Mouse (Mus musculus): ENCODE measurements around the gene Gsdma2. TPM values are rescaled to one million over a fixed set of nuclear protein-coding genes. Genes with fewer than 3 reads are reported as not detected.
"Not testable (repeated sequence)": the region's sequence is repeated elsewhere in the genome, so short reads cannot be mapped to it uniquely, and the experiment has no call there.

Gene Gsdma2
- polyA plus RNA-seq, 1 experiment from 2014 or later: not detected

DNA sequence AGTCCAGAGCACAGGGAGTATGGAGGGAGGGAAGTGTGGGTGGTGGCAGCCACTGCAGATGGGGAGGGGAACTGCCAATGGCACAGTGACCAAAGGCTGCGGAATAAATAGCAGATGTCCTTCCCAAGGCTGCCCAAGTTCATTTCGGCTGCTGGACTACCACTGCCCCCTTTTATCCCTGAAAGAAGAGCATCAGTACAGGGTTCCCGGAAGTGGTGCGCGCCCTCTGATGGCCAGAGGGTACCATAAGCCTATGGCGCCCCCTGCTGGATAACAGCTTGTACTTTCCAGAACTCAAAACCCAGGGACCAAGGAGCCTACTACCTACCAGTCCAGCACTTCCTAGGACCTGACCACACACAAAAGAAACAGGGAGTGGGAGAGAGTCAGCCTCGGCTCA, 26.6 kb downstream of the Gsdma2 start:
- not testable (repeated sequence) for H3K36me3 ChIP-seq (ENCODE audit: control insufficient read depth, insufficient read depth, low read length); ATAC-seq; H3K4me3 ChIP-seq (ENCODE audit: low read depth, low read length); H3K27me3 ChIP-seq (replicated peaks; ENCODE audit: control insufficient read depth, insufficient read depth, low read length); H3K4me2 ChIP-seq (ENCODE audit: low read length); H3K9ac ChIP-seq (ENCODE audit: low read length); H3K9me3 ChIP-seq (replicated peaks; ENCODE audit: control insufficient read depth, low read length); H3K27ac ChIP-seq (ENCODE audit: low read depth, low read length); H3K4me1 ChIP-seq (ENCODE audit: control insufficient read depth, insufficient read depth, low read length)
- DNase-seq (ENCODE audit: low spot score): peak; percentile 64
- 2% methylated on average over 6 of the region's 7 CpGs for WGBS

DNA sequence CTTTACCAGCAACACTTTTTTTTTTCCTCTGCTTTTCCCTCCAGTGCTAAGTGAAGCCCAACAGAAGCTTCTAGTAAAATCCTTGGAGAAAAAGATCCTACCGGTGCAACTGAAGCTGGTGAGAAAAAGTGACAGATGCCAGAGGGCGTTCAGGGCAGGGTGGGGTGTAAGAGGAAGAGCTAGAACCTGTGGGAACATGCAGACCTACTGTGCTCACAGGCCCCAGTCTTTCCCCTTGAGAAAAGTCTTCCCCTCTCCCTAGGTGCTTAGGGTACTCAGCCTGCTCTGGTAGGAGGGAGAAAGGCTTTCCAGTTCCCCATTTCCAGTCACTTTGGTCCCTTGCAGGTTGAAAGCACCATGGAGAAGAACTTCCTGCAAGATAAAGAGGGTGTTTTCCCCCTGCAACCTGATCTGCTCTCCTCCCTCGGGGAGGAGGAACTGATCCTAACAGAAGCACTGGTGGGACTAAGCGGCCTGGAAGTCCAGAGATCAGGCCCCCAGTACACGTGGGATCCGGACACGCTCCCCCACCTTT, 29.3 kb downstream of the Gsdma2 start:
- H3K4me1 ChIP-seq (ENCODE audit: control insufficient read depth, insufficient read depth, low read length): no peaks in the 10 kb centered on the region
- no peaks in the 10 kb centered on the region for H3K27me3 ChIP-seq (replicated peaks; ENCODE audit: control insufficient read depth, insufficient read depth, low read length)
- H3K4me3 ChIP-seq (ENCODE audit: low read depth, low read length): no peak overlapping the region
- H3K27ac ChIP-seq (ENCODE audit: low read depth, low read length): no peak overlapping the region
- 52% methylated on average over 7 of the region's 7 CpGs for WGBS
- no peak for ATAC-seq
- no peak overlapping the region for H3K9ac ChIP-seq (ENCODE audit: low read length)
- no peaks in the 10 kb centered on the region for H3K36me3 ChIP-seq (ENCODE audit: control insufficient read depth, insufficient read depth, low read length)
- H3K4me2 ChIP-seq (ENCODE audit: low read length): no peak overlapping the region
- DNase-seq (ENCODE audit: low spot score): no peak
- no peaks in the 10 kb centered on the region for H3K9me3 ChIP-seq (replicated peaks; ENCODE audit: control insufficient read depth, low read length)

DNA sequence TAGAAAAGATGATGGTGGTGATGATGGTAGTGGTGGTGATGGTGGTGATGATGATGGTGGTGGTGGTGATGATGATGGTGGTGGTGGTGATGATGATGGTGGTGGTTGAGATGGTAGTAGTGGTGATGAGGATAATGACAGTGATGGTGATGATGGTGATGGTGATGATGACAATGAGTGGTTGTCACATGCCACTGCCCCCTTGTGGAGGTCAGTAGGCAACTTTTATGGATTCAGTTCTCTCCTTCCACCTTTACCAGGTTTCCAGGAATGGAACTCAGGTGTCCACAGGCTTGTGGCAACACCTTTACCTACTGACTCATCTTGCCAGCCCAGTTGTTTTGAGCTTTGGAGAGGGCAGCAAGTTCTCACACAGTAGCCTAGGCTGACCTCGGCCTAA, 33.5 kb downstream of the Gsdma2 start:
- H3K27me3 ChIP-seq (replicated peaks; ENCODE audit: control insufficient read depth, insufficient read depth, low read length): no peaks in the 10 kb centered on the region
- no peaks in the 10 kb centered on the region for H3K9me3 ChIP-seq (replicated peaks; ENCODE audit: control insufficient read depth, low read length)
- H3K4me2 ChIP-seq (ENCODE audit: low read length): no peak overlapping the region
- H3K36me3 ChIP-seq (ENCODE audit: control insufficient read depth, insufficient read depth, low read length): no peaks in the 10 kb centered on the region
- DNase-seq (ENCODE audit: low spot score): no peak
- no peak overlapping the region for H3K27ac ChIP-seq (ENCODE audit: low read depth, low read length)
- H3K9ac ChIP-seq (ENCODE audit: low read length): no peak overlapping the region
- 92% methylated on average over 1 of the region's 1 CpGs for WGBS
- no peak for ATAC-seq
- H3K4me1 ChIP-seq (ENCODE audit: control insufficient read depth, insufficient read depth, low read length): peaks cover 8% of the 10 kb centered on the region
- H3K4me3 ChIP-seq (ENCODE audit: low read depth, low read length): no peak overlapping the region

DNA sequence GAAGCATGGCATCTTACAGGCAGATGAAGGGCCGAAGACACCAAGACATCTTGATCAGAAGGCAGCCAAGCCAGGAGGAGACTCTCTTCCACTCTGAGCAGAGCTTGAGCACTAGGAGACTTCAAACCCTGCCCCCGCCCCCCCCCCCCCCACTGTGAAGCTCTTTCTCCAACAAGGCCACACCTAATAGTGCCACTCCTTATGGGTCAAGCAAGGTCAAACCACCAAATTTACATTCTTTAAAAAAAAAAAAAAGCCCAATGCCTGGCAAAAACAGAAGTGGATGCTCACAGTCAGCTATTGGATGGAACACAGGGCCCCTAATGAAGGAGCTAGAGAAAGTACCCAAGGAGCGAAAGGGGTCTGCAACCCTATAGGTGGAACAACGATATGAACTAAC, 34.0 kb downstream of the Gsdma2 start:
- H3K36me3 ChIP-seq (ENCODE audit: control insufficient read depth, insufficient read depth, low read length); H3K4me3 ChIP-seq (ENCODE audit: low read depth, low read length); ATAC-seq; H3K27ac ChIP-seq (ENCODE audit: low read depth, low read length); H3K9ac ChIP-seq (ENCODE audit: low read length); DNase-seq (ENCODE audit: low spot score); H3K4me2 ChIP-seq (ENCODE audit: low read length); H3K4me1 ChIP-seq (ENCODE audit: control insufficient read depth, insufficient read depth, low read length); H3K27me3 ChIP-seq (replicated peaks; ENCODE audit: control insufficient read depth, insufficient read depth, low read length); H3K9me3 ChIP-seq (replicated peaks; ENCODE audit: control insufficient read depth, low read length): not testable (repeated sequence)
- WGBS: 91% methylated on average over 4 of the region's 4 CpGs

DNA sequence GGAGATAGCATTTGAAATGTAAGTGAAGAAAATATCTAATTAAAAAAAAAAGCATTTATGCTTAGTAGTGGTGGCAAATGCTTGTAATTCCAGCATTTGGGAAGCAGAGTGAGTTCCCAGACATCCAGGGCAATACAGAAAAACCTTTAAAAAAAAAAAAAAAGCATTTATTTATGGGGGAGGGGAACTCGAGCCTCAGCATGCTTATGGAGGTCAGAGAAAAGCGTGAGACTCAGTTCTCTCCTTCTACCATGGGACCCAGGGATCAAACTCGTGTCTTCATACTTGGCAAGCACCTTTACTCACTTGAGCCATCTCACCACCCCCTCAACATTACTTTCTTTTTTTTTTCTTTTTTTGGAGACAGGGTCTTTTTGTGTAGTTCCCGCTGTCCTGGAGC, 34.6 kb downstream of the Gsdma2 start:
- peaks cover 8% of the 10 kb centered on the region for H3K4me1 ChIP-seq (ENCODE audit: control insufficient read depth, insufficient read depth, low read length)
- ATAC-seq (no peak), DNase-seq (ENCODE audit: low spot score) (no peak)
- 76% methylated on average over 4 of the region's 4 CpGs for WGBS
- H3K4me3 ChIP-seq (ENCODE audit: low read depth, low read length): no peak overlapping the region
- H3K36me3 ChIP-seq (ENCODE audit: control insufficient read depth, insufficient read depth, low read length): peaks cover 11% of the 10 kb centered on the region
- no peaks in the 10 kb centered on the region for H3K9me3 ChIP-seq (replicated peaks; ENCODE audit: control insufficient read depth, low read length)
- no peaks in the 10 kb centered on the region for H3K27me3 ChIP-seq (replicated peaks; ENCODE audit: control insufficient read depth, insufficient read depth, low read length)
- H3K9ac ChIP-seq (ENCODE audit: low read length): no peak overlapping the region
- no peak overlapping the region for H3K27ac ChIP-seq (ENCODE audit: low read depth, low read length)
- no peak overlapping the region for H3K4me2 ChIP-seq (ENCODE audit: low read length)

DNA sequence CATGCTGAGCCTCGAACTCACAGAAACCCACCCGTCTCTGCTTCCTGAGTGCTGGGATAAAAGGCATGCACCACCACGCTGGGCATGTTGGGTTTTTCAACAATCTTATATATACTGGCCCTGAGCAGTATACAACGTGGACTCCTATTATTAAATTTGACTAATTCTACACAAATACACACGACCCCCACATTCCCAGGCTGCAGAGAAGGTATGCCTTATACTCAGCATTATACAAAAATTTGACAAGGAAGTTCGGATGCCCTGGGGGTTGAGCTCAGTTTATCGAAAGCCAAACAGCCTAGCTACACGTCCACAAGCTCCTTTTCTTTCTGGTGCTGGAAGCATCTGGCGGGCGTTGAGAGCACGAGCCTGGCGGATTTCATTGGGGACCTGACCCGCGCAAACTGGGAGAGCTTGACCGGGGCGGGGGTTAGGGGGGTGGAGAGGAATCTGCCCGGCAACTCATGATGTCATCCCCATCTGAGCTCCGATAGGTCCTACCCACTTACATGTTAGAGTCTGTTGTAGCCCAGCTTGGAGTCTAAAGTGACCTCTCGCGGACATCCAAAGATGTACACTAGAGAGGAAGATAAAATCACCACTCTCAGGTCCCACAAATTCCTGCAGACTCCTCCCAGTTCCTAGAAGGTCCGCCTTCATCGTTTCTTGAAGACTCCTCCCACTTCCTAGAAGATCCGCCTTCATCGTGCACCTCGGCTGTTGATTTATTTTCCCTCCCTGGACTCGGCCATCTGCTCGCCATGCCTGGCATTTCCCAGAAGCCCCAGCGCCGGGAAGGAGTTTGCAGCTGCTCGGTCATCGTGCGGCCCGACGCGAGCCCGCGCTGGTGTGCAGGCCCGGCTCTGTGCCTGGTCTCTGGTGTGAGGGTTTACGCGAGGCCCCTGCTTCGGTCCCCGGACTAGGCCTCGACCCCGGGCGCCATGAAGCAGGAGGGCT, 35.5 kb downstream of the Gsdma2 start, which contains the start of gene Psmd3:
TSS of gene Psmd3 (plus strand) at position 769 of the 960 bp plus-strand sequence.
- H3K27me3 ChIP-seq (replicated peaks; ENCODE audit: control insufficient read depth, insufficient read depth, low read length): no peaks in the 10 kb centered on the region
- peaks cover 20% of the 10 kb centered on the region for H3K36me3 ChIP-seq (ENCODE audit: control insufficient read depth, insufficient read depth, low read length)
- H3K4me2 ChIP-seq (ENCODE audit: low read length): peak within 1 kb of the TSS; percentile 86
- 5% methylated on average over 45 of the region's 45 CpGs for WGBS
- H3K9ac ChIP-seq (ENCODE audit: low read length): peak within 1 kb of the TSS; percentile 99
- DNase-seq (ENCODE audit: low spot score) (peak; percentile 98), ATAC-seq (peak; percentile 95)
- no peaks in the 10 kb centered on the region for H3K9me3 ChIP-seq (replicated peaks; ENCODE audit: control insufficient read depth, low read length)
- H3K4me3 ChIP-seq (ENCODE audit: low read depth, low read length): peak within 1 kb of the TSS; percentile 99
- H3K27ac ChIP-seq (ENCODE audit: low read depth, low read length): peak within 1 kb of the TSS; percentile 72
- H3K4me1 ChIP-seq (ENCODE audit: control insufficient read depth, insufficient read depth, low read length): peaks cover 8% of the 10 kb centered on the region

DNA sequence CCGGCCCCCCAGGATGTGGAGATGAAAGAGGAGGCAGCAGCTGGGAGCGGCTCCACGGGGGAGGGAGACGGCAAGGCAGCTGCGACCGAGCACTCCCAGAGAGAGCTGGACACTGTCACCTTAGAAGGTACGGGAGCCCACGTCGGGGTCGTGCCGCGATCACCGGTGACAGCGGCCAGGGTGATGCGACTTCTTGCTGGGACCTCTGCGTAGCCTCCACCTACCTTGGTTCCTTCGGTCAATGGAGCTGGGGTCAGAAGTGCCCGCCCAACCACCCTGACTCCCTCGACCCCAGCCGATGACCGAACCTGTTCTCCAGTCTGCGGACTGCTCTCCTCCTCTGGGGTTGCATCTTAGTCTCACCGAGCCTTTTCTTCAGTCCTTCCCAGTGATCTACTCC, 36.3 kb downstream of the Gsdma2 start:
- peak overlapping the region; percentile 54; the same call in 1 of the 2 replicates for H3K27ac ChIP-seq (ENCODE audit: low read depth, low read length)
- H3K27me3 ChIP-seq (replicated peaks; ENCODE audit: control insufficient read depth, insufficient read depth, low read length): no peaks in the 10 kb centered on the region
- peaks cover 8% of the 10 kb centered on the region for H3K4me1 ChIP-seq (ENCODE audit: control insufficient read depth, insufficient read depth, low read length)
- H3K4me2 ChIP-seq (ENCODE audit: low read length): peak overlapping the region; percentile 86
- peaks cover 28% of the 10 kb centered on the region for H3K36me3 ChIP-seq (ENCODE audit: control insufficient read depth, insufficient read depth, low read length)
- no peaks in the 10 kb centered on the region for H3K9me3 ChIP-seq (replicated peaks; ENCODE audit: control insufficient read depth, low read length)
- DNase-seq (ENCODE audit: low spot score): no peak
- H3K4me3 ChIP-seq (ENCODE audit: low read depth, low read length): peak overlapping the region; percentile 99
- peak; percentile 24 for ATAC-seq
- H3K9ac ChIP-seq (ENCODE audit: low read length): peak overlapping the region; percentile 99
- 0% methylated on average over 23 of the region's 23 CpGs for WGBS

DNA sequence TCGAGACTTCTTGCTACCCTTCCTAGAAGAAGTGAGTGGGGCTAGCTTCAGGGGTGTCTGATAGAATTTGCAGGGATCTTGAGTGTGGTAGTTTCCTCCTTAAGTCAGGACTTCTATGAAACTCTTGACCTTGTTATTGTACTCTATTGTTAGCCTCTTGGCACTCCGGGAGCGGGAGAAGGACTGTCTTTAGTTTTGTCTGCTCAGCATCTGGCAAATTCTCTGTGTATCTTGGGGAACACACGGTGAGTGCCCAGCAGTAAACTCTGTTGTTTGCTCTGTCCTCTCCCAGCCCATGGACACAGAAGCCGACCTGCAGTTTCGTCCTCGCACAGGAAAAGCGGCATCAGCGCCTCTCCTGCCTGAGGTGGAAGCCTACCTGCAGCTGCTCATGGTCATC, 39.1 kb downstream of the Gsdma2 start:
- Histone ChIP-seq H3K4me1 (ENCODE audit: control insufficient read depth, insufficient read depth, low read length) (peaks cover 8% of the 10 kb centered on the region), H3K4me2 (ENCODE audit: low read length) (no peak overlapping the region), H3K27ac (ENCODE audit: low read depth, low read length) (no peak overlapping the region), H3K4me3 (ENCODE audit: low read depth, low read length) (no peak overlapping the region), H3K9me3 (replicated peaks; ENCODE audit: control insufficient read depth, low read length) (no peaks in the 10 kb centered on the region), H3K36me3 (ENCODE audit: control insufficient read depth, insufficient read depth, low read length) (peaks cover 51% of the 10 kb centered on the region), H3K9ac (ENCODE audit: low read length) (no peak overlapping the region), H3K27me3 (replicated peaks; ENCODE audit: control insufficient read depth, insufficient read depth, low read length) (no peaks in the 10 kb centered on the region)
- ATAC-seq (no peak), DNase-seq (ENCODE audit: low spot score) (no peak)
- WGBS: 93% methylated on average over 9 of the region's 9 CpGs

DNA sequence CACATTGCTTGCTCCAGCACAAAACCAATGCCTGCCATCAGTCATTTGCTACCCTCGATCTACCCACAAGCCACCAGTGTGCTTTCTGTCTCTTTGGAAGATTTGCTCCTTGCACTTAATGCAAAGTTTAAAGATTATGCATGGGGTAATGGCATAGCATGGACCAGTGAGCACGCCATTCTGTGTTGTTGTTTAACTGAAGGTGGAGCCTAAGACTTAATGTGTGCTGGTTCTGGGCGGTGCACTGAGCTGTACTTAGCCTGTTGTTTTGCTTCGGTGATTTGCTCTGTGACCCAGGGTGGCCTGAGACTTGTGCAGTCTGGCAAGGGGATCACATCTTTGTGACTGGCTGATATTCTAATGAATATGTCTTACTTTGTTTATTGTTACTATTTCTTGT, 40.4 kb downstream of the Gsdma2 start:
- ATAC-seq: no peak
- H3K27ac ChIP-seq (ENCODE audit: low read depth, low read length): no peak overlapping the region
- WGBS: 93% methylated on average over 4 of the region's 4 CpGs
- peaks cover 8% of the 10 kb centered on the region for H3K4me1 ChIP-seq (ENCODE audit: control insufficient read depth, insufficient read depth, low read length)
- peaks cover 65% of the 10 kb centered on the region for H3K36me3 ChIP-seq (ENCODE audit: control insufficient read depth, insufficient read depth, low read length)
- no peak for DNase-seq (ENCODE audit: low spot score)
- H3K4me2 ChIP-seq (ENCODE audit: low read length): no peak overlapping the region
- H3K9me3 ChIP-seq (replicated peaks; ENCODE audit: control insufficient read depth, low read length): no peaks in the 10 kb centered on the region
- no peak overlapping the region for H3K9ac ChIP-seq (ENCODE audit: low read length)
- H3K27me3 ChIP-seq (replicated peaks; ENCODE audit: control insufficient read depth, insufficient read depth, low read length): no peaks in the 10 kb centered on the region
- no peak overlapping the region for H3K4me3 ChIP-seq (ENCODE audit: low read depth, low read length)

Data from forebrain, embryonic 14.5 days (tissue).